Mouse (Mus musculus) embryonic facial prominence, embryonic 15.5 days (tissue): Measurements from ENCODE around the gene Gm21969. TPM values are rescaled to one million over a fixed set of nuclear protein-coding genes. Genes with fewer than 3 reads are reported as not detected.

ENCODE experiments used
- ATAC-seq: fragments of 200-750 bp; cut with Nextera tagmentation; 2 replicates; pipeline ENCODE4 v1.8.0; 2017; ENCODE audit warnings: low read depth, moderate TSS enrichment; ENCODE audit not compliant: insufficient number of reproducible peaks, low FRiP score, low TSS enrichment
- H3K27ac ChIP-seq: fragments of 300-500 bp; sonication (generic); replicated peaks from 2 replicates; pipeline ENCODE4 v1.5.1; 2015; ENCODE audit warnings: mild to moderate bottlenecking, inconsistent platforms
- H3K27me3 ChIP-seq: fragments of 300-500 bp; sonication (generic); 2 replicates; pipeline ENCODE4 v1.6.1; 2015; ENCODE audit warnings: inconsistent platforms
- H3K36me3 ChIP-seq: fragments of 300-500 bp; sonication (generic); 2 replicates; pipeline ENCODE4 v1.6.1; 2015; ENCODE audit warnings: mild to moderate bottlenecking, inconsistent platforms
- H3K4me1 ChIP-seq: fragments of 300-500 bp; sonication (generic); 2 replicates; pipeline ENCODE4 v1.6.1; 2015; ENCODE audit warnings: inconsistent platforms
- H3K4me2 ChIP-seq: fragments of 300-500 bp; sonication (generic); replicated peaks from 2 replicates; pipeline ENCODE4 v1.6.1; 2015; ENCODE audit warnings: mild to moderate bottlenecking, inconsistent platforms
- H3K4me3 ChIP-seq: fragments of 300-500 bp; sonication (generic); replicated peaks from 2 replicates; pipeline ENCODE4 v1.5.1; 2015; ENCODE audit warnings: mild to moderate bottlenecking, inconsistent platforms
- H3K9ac ChIP-seq: fragments of 300-500 bp; sonication (generic); 2 replicates; pipeline ENCODE4 v1.6.1; 2015; ENCODE audit warnings: inconsistent platforms
- H3K9me3 ChIP-seq: fragments of 300-500 bp; sonication (generic); replicated peaks from 2 replicates; pipeline ENCODE4 v1.6.1; 2016; ENCODE audit warnings: inconsistent platforms
- WGBS: fragments of 180-500 bp; shearing (Covaris S2); methylation state at CpG from one replicate; pipeline ENCODE4 v1.1.7; 2015; 5-methylcytosine and 5-hydroxymethylcytosine counted together
- microRNA-seq: library from miRNA; unstranded; fragments of <30 nt; microRNA quantifications from one replicate; pipeline ENCODE4, GENCODE M21; 2016; ENCODE audit warnings: borderline number of aligned reads
- polyA plus RNA-seq: library from polyadenylated mRNA; unstranded; fragments of >200 nt; fragmentation: Nextera tagmentation; extraction: Ambion mirVana; gene quantifications from 2 replicates; pipeline ENCODE4 v1.2.1, GENCODE M21; 2015

The Gm21969 gene
- polyA plus RNA-seq, 1 experiment from 2014 or later, result not detected

DNA sequence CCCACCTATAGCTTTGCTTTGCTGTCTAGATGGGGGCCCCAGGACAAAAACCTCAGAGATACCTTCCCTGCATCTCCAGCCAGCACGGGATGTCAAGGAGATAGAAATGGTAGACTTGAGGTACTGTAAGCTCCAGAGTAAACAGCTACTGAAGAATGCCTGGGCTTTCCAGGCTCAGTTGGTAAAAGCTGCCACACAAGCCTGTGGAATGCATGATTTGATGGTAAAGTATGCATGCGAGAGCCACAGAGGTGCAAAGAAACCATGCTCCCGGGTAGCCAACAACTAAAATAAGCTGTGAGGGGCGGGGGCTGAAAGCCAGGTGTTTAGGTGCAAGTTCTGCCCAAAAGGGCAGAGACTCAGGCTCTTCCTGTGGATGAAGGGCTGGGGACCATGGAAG lies 99.9 kb downstream of the Gm21969 start:
- Histone ChIP-seq H3K4me2 (no peak overlapping the region), H3K4me1 (no peaks in the 10 kb centered on the region), H3K4me3 (no peak overlapping the region), H3K27ac (no peak overlapping the region), H3K9ac (no peak overlapping the region), H3K27me3 (no peaks in the 10 kb centered on the region), H3K9me3 (no peaks in the 10 kb centered on the region), H3K36me3 (no peaks in the 10 kb centered on the region)
- 59% methylated on average over 4 of the region's 4 CpGs for WGBS
- no peak for ATAC-seq

DNA sequence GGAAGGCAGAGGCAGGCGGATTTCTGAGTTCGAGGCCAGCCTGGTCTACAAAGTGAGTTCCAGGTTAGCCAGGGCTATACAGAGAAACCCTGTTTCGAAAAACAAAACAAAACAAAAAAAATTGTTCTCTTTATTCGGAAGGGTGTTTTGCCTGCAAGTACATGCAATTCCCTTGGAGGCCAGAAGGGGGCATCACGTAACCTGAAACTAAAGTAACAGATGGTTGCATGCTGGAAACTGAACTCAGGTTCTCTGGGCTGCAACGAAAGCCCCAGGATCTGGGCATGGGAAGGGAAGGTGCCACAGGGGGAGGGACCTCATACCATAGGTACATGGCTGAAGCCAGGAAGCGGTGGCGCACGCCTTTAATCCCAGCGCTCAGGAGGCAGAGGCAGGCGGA lies 100.5 kb downstream of the Gm21969 start:
- no peak overlapping the region for H3K9ac ChIP-seq
- H3K4me2 ChIP-seq, result no peak overlapping the region
- H3K4me1 ChIP-seq, result no peaks in the 10 kb centered on the region
- no peak overlapping the region for H3K27ac ChIP-seq
- no peak overlapping the region for H3K4me3 ChIP-seq
- no peak for ATAC-seq
- H3K36me3 ChIP-seq, result no peaks in the 10 kb centered on the region
- WGBS, result 84% methylated on average over 11 of the region's 11 CpGs
- no peaks in the 10 kb centered on the region for H3K9me3 ChIP-seq
- H3K27me3 ChIP-seq, result no peaks in the 10 kb centered on the region

DNA sequence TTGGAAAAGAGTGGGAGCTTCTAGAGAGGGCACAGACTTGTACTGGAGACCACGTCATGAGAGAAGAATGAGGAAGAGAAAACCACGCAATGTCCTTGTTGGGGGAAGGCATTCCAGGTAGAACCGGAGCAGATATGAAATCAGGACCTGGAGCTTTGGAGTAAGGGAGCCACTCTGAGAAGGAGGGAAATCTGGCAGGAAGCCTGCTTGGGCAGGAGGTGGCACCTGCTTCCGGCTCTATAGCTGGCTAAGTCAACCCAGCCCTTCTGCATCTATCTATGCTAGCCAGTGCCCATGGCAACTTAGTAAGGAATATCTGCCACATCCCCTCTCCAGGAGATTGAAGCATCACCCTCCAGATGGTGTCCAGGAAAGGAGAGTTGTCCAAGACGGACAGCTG lies 103.0 kb downstream of the Gm21969 start:
- no peak for ATAC-seq
- no peak overlapping the region for H3K4me2 ChIP-seq
- H3K4me3 ChIP-seq, result no peak overlapping the region
- H3K9me3 ChIP-seq, result no peaks in the 10 kb centered on the region
- H3K27ac ChIP-seq, result no peak overlapping the region
- no peak overlapping the region for H3K9ac ChIP-seq
- no peaks in the 10 kb centered on the region for H3K4me1 ChIP-seq
- no peaks in the 10 kb centered on the region for H3K27me3 ChIP-seq
- WGBS, result 70% methylated on average over 5 of the region's 5 CpGs
- H3K36me3 ChIP-seq, result no peaks in the 10 kb centered on the region

DNA sequence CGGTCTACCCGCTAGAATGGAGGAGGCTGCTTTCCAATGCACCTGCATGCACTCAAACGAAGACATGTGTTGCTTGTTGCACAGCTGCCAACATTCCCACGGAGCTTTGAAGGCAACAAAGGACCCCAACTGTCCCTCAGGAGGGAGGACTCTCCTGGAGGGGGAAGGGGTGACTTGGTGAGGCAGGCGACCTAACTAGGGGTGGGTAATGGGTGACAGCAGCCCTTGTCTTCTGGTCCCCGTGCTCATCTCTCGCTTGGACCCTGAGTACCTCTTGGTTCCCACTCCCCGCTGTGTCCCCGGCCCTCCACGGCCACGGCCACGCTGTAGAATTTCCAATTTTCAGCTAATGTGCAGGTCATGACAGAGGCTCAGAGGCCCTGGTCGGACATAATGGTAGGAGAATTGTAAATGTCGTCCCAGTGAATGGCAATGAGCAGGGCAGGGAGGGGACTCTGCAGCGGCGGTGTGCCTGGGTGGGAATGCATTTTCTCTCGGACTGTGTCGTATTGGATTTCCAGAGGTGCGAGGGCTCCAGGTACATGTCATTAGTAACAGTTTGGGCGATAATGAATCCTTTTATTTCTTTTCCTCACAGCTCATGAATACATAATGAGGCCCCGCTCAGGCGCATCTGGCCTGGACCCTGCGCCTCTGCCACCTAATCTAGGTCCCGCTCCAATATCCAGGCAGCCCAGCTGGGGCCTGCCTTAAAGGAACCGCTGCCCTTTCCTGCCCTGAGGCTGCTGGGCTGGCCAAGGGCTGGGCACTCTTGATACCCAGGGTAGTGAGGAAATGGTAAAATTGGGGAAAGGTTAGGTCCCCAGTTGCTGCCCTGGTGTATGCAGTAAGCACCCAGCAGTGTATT lies 107.7 kb downstream of the Gm21969 start:
- H3K27me3 ChIP-seq, result no peaks in the 10 kb centered on the region; the same call in 1 of the 2 replicates
- no peak overlapping the region for H3K9ac ChIP-seq
- WGBS, result 39% methylated on average over 25 of the region's 25 CpGs
- no peaks in the 10 kb centered on the region for H3K36me3 ChIP-seq
- no peak overlapping the region for H3K4me3 ChIP-seq
- no peaks in the 10 kb centered on the region for H3K9me3 ChIP-seq
- H3K4me1 ChIP-seq, result peaks cover 6% of the 10 kb centered on the region
- H3K27ac ChIP-seq, result no peak overlapping the region
- ATAC-seq, result no peak
- no peak overlapping the region for H3K4me2 ChIP-seq

Small RNA genes within 50 kb of the gene (microRNA-seq; reads per million reads assigned to microRNA genes)
- gene Gm25571 (not detected), gene Mir7020 (not detected)

Other genes with a start within 250 kb of the Gm21969 start
- gene Iffo2, start 72.6 kb upstream of the Gm21969 start, polyA plus RNA-seq, result 5.1 and 5.8 TPM in 2 replicates
- gene Aldh4a1, start 19.7 kb downstream of the Gm21969 start, polyA plus RNA-seq, result 37.1 and 37.7 TPM in 2 replicates
- gene Tas1r2, start 50.4 kb downstream of the Gm21969 start, polyA plus RNA-seq, result 0.07 TPM in 1 of 2 replicates, not detected in the other
- 1.7 and 2.6 TPM in 2 replicates for gene Pax7, start 230.3 kb downstream of the Gm21969 start, polyA plus RNA-seq